Mouse (Mus musculus) left cerebral cortex, adult 8-10 months (tissue): ENCODE measurements around the gene Upp2. TPM values are rescaled to one million over a fixed set of nuclear protein-coding genes. Genes with fewer than 3 reads are reported as not detected.

ENCODE experiments used
- DNase-seq, 2 experiments: peaks; one replicate each; pipeline ENCODE4 v3.0.0; 2022; ENCODE audit warnings: low spot score in 2 of 2
- total RNA-seq, 4 experiments: library from RNA; stranded (reverse); gene quantifications; 2 replicates each; pipeline ENCODE4 v1.2.4; 2022

Gene Upp2
- total RNA-seq, 4 experiments from 2014 or later, result 29.5 to 35.7 (median 33.4) TPM

DNA sequence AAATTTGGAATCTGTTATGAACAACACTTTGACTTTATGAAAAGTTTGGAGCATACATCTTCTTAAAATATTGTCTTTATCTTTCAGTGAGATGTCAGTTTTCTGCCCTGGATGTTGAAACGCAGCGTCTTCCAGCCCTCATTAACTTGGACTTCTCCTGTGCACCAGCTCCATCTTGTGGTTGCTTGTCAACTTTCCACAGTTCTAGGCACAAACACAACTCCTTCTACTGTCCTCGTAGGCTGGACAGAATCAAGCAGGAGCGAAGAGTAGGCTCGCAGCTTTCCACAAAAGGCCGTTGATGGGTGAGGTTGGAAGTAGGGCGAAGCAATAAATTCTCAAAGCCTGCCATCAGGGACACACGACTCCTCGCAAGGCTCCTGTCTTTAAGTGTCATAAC lies 100.9 kb downstream of the Upp2 start:
- DNase-seq, result peak in 1 of 2 experiments; percentile 52

- no peak for DNase-seq
Measured at GRCm38 (mm10) chr2:58669114-58669513, 102.0 kb downstream of the Upp2 start.

- DNase-seq, result no peak
Measured at GRCm38 (mm10) chr2:58672520-58672919, 105.4 kb downstream of the Upp2 start.

- DNase-seq, result no peak
Measured at GRCm38 (mm10) chr2:58679968-58680367, 112.9 kb downstream of the Upp2 start.

GRCm38 (mm10) chr2:58680794-58681193 lies 113.7 kb downstream of the Upp2 start:
- peak in 1 of 2 experiments; percentile 54 for DNase-seq

DNA sequence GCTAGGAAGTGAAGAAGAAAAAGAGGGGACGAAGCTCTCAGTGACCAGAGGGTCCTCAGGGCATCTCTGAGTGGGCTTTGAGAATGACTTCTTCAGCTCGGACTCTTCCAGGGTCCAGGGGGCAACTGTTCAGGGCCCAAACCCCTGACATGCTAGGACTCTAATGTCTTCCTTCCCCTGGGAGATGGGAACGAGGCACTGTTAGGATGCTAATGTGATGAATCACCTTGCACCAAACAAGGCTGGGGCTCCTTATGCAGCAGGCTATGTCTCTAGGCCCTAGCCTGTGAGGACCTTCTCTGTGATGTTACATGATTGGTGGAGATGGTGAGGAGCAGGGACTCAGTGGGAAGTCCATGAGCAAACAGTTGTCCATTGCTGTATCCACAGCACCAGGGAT lies 114.3 kb downstream of the Upp2 start:
- DNase-seq, result no peak

DNA sequence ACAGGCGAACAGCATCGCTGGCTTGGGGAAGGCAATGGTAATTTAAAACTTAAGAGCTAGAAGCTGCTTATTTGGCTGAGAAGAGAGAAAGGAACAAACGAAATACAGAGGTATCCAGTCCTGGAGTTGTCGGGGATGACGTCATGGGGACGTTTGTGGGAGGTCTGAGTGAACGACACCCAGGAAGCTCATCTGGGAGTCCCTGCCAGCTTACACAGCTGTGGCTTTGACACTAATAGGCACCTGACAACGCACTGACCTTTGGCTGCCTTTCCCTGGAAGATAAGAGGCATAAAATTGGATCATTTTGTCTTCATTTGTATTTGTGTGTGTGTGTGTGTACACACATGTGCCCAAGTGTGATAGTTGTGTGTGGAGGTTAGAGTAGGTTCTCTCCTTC lies 130.4 kb downstream of the Upp2 start:
- DNase-seq, result no peak

- peak; percentile 34 to 45 for DNase-seq
Measured at GRCm38 (mm10) chr2:58699931-58700330, 132.8 kb downstream of the Upp2 start.

- DNase-seq, result no peak
Measured at GRCm38 (mm10) chr2:58700354-58700753, 133.3 kb downstream of the Upp2 start.

GRCm38 (mm10) chr2:58701627-58702026 lies 134.5 kb downstream of the Upp2 start:
- no peak for DNase-seq

DNA sequence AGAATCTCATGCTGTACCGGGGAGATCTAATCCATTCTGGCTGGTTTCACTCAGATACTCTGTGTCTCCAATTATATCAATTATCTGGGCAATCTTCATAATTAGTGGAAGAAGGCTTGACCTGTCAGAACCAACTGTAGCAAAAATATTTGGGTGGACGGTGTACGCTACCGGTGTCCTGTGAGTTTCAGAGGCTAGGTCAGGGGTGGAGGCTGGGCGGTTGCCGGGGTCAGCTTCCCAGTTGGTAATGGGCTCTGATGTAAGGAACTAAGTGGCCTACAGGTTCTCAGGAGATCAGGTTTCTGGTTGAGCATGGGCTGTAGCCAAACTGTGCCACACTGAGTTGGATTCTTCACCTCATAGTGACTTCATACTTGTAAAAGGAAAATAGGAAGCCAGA lies 136.1 kb downstream of the Upp2 start:
- DNase-seq, result no peak

DNA sequence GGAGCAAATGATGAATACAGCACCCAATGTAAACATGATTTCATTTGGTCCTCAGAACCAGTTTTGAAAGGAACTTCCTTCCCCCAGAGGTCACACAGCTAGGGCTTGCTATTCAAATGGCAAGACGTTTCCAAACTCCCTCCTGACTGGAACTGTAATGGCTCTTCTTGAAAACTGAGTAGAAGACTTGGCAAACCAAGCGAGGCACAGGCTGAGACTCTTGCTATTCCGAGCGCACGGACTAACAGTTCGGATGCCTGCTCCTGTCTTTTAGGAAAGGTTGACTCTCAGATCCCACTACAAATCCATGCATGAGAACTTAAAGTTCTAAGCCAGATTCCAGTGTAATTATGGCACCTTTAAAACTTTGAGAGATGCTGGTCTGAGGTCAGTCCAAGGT lies 136.5 kb downstream of the Upp2 start:
- DNase-seq, result no peak

DNA sequence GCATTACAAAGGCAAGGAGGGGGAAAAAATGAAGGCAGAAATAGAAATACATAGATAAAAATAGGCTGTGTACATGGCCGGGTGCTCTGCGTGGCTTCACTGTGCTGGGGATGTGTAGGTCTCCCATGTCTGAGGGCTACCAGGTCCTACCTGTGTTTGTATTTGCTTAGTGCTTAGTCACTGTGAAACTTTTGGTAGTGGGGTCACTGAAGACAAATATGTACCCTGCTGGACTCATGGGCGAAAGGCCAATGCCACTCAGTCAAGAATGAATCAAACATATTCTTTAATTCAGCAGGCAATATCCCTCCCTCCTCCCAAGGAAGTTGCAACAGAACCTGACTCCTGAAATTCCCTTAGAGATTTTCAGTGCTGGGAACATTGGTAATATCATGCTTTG lies 137.5 kb downstream of the Upp2 start:
- DNase-seq, result no peak

DNA sequence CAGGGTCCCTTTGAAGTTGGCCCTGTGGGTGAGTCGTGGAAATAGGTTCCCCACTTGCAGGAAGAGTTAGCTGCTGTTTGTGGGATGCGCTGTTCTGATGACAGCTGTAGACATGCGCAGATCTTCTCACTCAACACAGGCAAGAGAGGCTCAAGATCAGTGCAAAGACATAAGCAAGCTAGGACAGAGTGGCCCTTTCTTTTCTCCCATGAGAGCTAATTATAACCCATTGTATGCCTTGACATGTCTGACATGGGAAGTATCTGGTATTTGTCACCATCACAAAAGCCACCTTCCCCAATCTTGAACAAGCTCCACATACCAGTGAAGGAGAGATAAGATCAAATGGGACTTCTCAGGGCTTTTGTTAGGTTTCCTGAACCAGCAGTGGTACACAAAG lies 140.6 kb downstream of the Upp2 start:
- no peak for DNase-seq

GRCm38 (mm10) chr2:58710234-58710633 lies 143.1 kb downstream of the Upp2 start:
- no peak for DNase-seq

- no peak for DNase-seq
Measured at GRCm38 (mm10) chr2:58711049-58711448, 144.0 kb downstream of the Upp2 start.

DNA sequence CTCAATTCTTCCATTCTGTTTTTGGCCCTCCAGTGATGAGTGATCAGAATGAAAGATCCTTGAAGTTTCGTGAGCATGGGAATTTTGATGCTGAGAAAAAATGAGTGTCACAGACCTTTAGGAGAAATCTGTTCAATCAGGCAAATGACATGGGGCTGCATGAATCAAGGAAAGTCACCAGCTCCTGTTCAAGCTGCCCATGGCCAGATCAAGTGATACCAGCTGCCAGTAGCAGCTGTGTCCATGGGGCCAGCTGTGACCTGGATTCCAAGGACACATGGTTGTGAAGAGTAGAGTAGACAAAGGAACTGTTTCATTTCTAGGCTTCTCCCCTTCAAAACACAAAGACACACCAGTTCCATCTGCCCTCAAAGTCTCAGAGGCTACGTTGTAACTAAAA lies 144.4 kb downstream of the Upp2 start:
- DNase-seq, result no peak

- DNase-seq, result no peak
Measured at GRCm38 (mm10) chr2:58711935-58712334, 144.8 kb downstream of the Upp2 start.

- no peak for DNase-seq
Measured at GRCm38 (mm10) chr2:58717898-58718297, 150.8 kb downstream of the Upp2 start.

GRCm38 (mm10) chr2:58737192-58737820 lies 170.2 kb downstream of the Upp2 start:
- peak; percentile 7 to 28 for DNase-seq

GRCm38 (mm10) chr2:58741213-58741612 lies 174.1 kb downstream of the Upp2 start:
- no peak for DNase-seq

DNA sequence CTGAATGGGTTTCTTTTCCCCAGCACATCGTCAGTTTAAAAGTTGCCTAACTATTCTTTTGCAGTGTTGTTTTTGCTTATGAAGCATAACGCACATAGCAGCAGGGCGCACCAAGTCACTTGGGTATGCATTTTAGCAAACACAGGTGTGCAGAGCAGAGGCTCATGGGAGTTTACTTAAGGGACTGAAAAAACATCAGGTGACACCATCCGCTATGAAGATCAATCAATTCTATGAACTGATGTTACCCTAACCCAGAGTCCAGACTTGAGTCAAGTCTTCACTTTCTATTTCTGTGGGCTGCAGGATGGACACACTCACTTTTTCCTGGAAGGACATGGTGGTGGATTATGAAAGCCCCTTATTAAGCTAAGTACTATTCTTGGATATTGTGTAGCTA lies 174.9 kb downstream of the Upp2 start:
- no peak for DNase-seq

DNA sequence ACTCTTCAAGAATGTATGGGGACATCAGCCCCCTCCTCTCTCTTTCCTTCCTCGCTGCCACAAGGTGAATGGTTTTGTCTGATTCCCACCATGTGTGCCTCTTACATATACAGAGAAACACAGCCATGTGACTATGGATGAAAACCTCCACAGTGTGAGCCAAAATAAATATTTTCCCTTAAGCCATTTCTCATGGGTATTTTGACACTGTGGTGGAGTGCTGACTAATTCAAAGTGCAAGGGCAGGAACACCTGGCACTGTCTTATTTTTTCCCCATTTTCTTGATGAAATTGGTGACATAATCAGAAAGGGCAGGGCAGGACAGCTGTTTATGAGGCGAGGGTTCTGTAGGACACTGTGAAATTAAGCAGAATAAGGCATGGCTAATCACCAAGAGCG lies 176.3 kb downstream of the Upp2 start:
- no peak for DNase-seq
